Mouse (Mus musculus) MEL (cell line): ENCODE results near the gene Reg4. TPM values are rescaled to one million over a fixed set of nuclear protein-coding genes. Genes with fewer than 3 reads are reported as not detected.

Source experiments
- DNase-seq: peaks from one replicate; pipeline ENCODE4 v3.0.0; 2011; ENCODE audit warnings: low read depth, low spot score
- H3K27ac ChIP-seq: 2 replicates; pipeline ENCODE4 v1.5.1; 2012; ENCODE audit warnings: low read depth, mild to moderate bottlenecking, control low read depth, low read length, moderate library complexity; ENCODE audit not compliant: control insufficient read depth
- H3K27me3 ChIP-seq, 2 experiments: fragments of 150-350 bp in 1 of 2; sonication (generic) in 1 of 2; 2 replicates each; pipeline ENCODE4 v1.6.1; 2012; ENCODE audit warnings: low read length in 2 of 2, mild to moderate bottlenecking in 2 of 2, improper control_type of control experiment in 1 of 2, moderate library complexity in 1 of 2; ENCODE audit not compliant: insufficient read depth in 2 of 2, control insufficient read depth in 1 of 2
- H3K36me3 ChIP-seq, 2 experiments: 2 replicates each; pipeline ENCODE4 v1.6.1; 2012 to 2014; ENCODE audit warnings: low read length in 2 of 2, improper control_type of control experiment in 1 of 2, inconsistent platforms in 1 of 2, mild to moderate bottlenecking in 1 of 2; ENCODE audit not compliant: insufficient read depth in 2 of 2, control insufficient read depth in 1 of 2
- H3K4me1 ChIP-seq, 2 experiments: fragments of 150-350 bp in 1 of 2; sonication (generic) in 1 of 2; 2 replicates each; pipeline ENCODE4 v1.6.1; 2012; ENCODE audit warnings: low read length in 2 of 2, improper control_type of control experiment in 1 of 2, mild to moderate bottlenecking in 1 of 2; ENCODE audit not compliant: insufficient read depth in 2 of 2, control insufficient read depth in 1 of 2
- H3K4me3 ChIP-seq, 2 experiments: fragments of 150-350 bp in 1 of 2; sonication (generic) in 1 of 2; 2 replicates each; pipeline ENCODE4 v1.5.1; 2012; ENCODE audit warnings: low read depth in 2 of 2, low read length in 2 of 2, mild to moderate bottlenecking in 2 of 2, moderate library complexity in 2 of 2, control low read depth in 1 of 2, improper control_type of control experiment in 1 of 2; ENCODE audit not compliant: control insufficient read depth in 1 of 2, insufficient read depth in 1 of 2
- H3K79me2 ChIP-seq: 2 replicates; pipeline ENCODE4 v1.6.1; 2012; ENCODE audit warnings: mild to moderate bottlenecking, low read length, moderate library complexity; ENCODE audit not compliant: control insufficient read depth, poor library complexity, insufficient read depth
- H3K9ac ChIP-seq: 2 replicates; pipeline ENCODE4 v1.6.1; 2012; ENCODE audit warnings: low read depth, mild to moderate bottlenecking, control low read depth, low read length, moderate library complexity; ENCODE audit not compliant: control insufficient read depth, poor library complexity, severe bottlenecking
- H3K9me3 ChIP-seq: fragments of 150-350 bp; sonication (generic); replicated peaks from 2 replicates; pipeline ENCODE4 v1.6.1; 2012; ENCODE audit warnings: mild to moderate bottlenecking, low read length, improper control_type of control experiment, moderate library complexity; ENCODE audit not compliant: insufficient read depth
- BHLHE40 ChIP-seq: IDR thresholded peaks from 2 replicates; pipeline ENCODE4 v1.6.1; 2012; ENCODE audit warnings: low read depth, mild to moderate bottlenecking, inconsistent platforms, low read length, improper control_type of control experiment, borderline replicate concordance
- E2F4 ChIP-seq: IDR thresholded peaks from 2 replicates; pipeline ENCODE4 v1.6.1; 2011; ENCODE audit warnings: low read depth, low read length, improper control_type of control experiment, borderline replicate concordance
- ELF1 ChIP-seq: IDR thresholded peaks from 2 replicates; pipeline ENCODE4 v1.6.1; 2014; ENCODE audit warnings: low read depth, mild to moderate bottlenecking, inconsistent platforms, low read length, improper control_type of control experiment, moderate library complexity
- ETS1 ChIP-seq: IDR thresholded peaks from 2 replicates; pipeline ENCODE4 v1.6.1; 2012; ENCODE audit warnings: low read depth, mild to moderate bottlenecking, inconsistent platforms, low read length, improper control_type of control experiment, moderate library complexity
- MAX ChIP-seq: IDR thresholded peaks from 2 replicates; pipeline ENCODE4 v1.6.1; 2011; ENCODE audit warnings: low read length, improper control_type of control experiment
- MEF2A ChIP-seq: IDR thresholded peaks from 2 replicates; pipeline ENCODE4 v1.6.1; 2014; ENCODE audit warnings: low read depth, mild to moderate bottlenecking, inconsistent platforms, low read length, improper control_type of control experiment; ENCODE audit not compliant: poor library complexity, insufficient replicate concordance, severe bottlenecking; ENCODE audit errors: extremely low read depth
- NELFE ChIP-seq: IDR thresholded peaks from 2 replicates; pipeline ENCODE4 v1.6.1; 2011; ENCODE audit warnings: low read depth, low read length, improper control_type of control experiment
- NRF1 ChIP-seq: IDR thresholded peaks from 2 replicates; pipeline ENCODE4 v1.6.1; 2014; ENCODE audit warnings: low read depth, mild to moderate bottlenecking, inconsistent platforms, low read length, improper control_type of control experiment, moderate library complexity; ENCODE audit not compliant: poor library complexity, insufficient read depth, severe bottlenecking
- POLR2AphosphoS2 ChIP-seq: IDR thresholded peaks from 2 replicates; pipeline ENCODE4 v1.6.1; 2011; ENCODE audit warnings: low read length, improper control_type of control experiment
- RCOR1 ChIP-seq: IDR thresholded peaks from 2 replicates; pipeline ENCODE4 v1.6.1; 2012; ENCODE audit warnings: low read depth, mild to moderate bottlenecking, inconsistent platforms, low read length, improper control_type of control experiment
- SIN3A ChIP-seq: IDR thresholded peaks from 2 replicates; pipeline ENCODE4 v1.6.1; 2012; ENCODE audit warnings: low read length, improper control_type of control experiment, inconsistent platforms
- SMC3 ChIP-seq: IDR thresholded peaks from 2 replicates; pipeline ENCODE4 v1.6.1; 2011; ENCODE audit warnings: low read depth, low read length, improper control_type of control experiment
- TCF12 ChIP-seq: IDR thresholded peaks from 2 replicates; pipeline ENCODE4 v1.6.1; 2014; ENCODE audit warnings: low read depth, mild to moderate bottlenecking, inconsistent platforms, low read length, improper control_type of control experiment, moderate library complexity
- USF1 ChIP-seq: IDR thresholded peaks from 2 replicates; pipeline ENCODE4 v1.6.1; 2014; ENCODE audit warnings: low read depth, mild to moderate bottlenecking, inconsistent platforms, low read length, improper control_type of control experiment, moderate library complexity
- polyA plus RNA-seq, 2 experiments: library from polyadenylated mRNA; stranded (reverse) in 1 of 2; unstranded in 1 of 2; fragments of >175 nt in 1 of 2; fragments of >200 nt in 1 of 2; gene quantifications; 2 replicates each; pipeline versions ENCODE4 v1.2.1 to v1.2.4; 2012; ENCODE audit warnings: low replicate concordance in 2 of 2, low read depth in 1 of 2; ENCODE audit not compliant: insufficient read length in 2 of 2, insufficient read depth in 1 of 2, missing spikeins in 1 of 2
- total RNA-seq: library from RNA; depleted of rRNA; stranded (reverse); fragments of 300-350 nt; gene quantifications from 2 replicates; pipeline ENCODE4 v1.2.3, GENCODE M21; 2012

Gene Reg4
- total and polyA plus RNA-seq, 3 experiments: not detected

- H3K27me3 ChIP-seq: no peaks in the 10 kb centered on the region
- TF ChIP-seq MEF2A: no peak
- TF ChIP-seq TCF12: no peak
- no peak for TF ChIP-seq NRF1
- no peak for TF ChIP-seq SMC3
- TF ChIP-seq RCOR1: no peak
- TF ChIP-seq NELFE: no peak
- no peak for TF ChIP-seq ELF1
- no peak for TF ChIP-seq USF1
- no peak for TF ChIP-seq POLR2AphosphoS2
- no peak for TF ChIP-seq SIN3A
- TF ChIP-seq BHLHE40: no peak
- TF ChIP-seq ETS1: no peak
- no peak for TF ChIP-seq MAX
- TF ChIP-seq, all 39 proteins: peak for 0
- no peak overlapping the region for H3K4me3 ChIP-seq
- H3K9ac ChIP-seq: no peak overlapping the region
- no peak for DNase-seq
- H3K36me3 ChIP-seq: peaks cover 0 to 2% of the 10 kb centered on the region in 2 experiments; a peak in 2 of 4 replicates
- H3K27ac ChIP-seq: no peak overlapping the region
- no peaks in the 10 kb centered on the region for H3K9me3 ChIP-seq
- no peaks in the 10 kb centered on the region for H3K79me2 ChIP-seq
- peaks cover 0 to 10% of the 10 kb centered on the region in 2 experiments; a peak in 2 of 4 replicates for H3K4me1 ChIP-seq
Measured at GRCm38 (mm10) chr3:98259271-98259751, 37.4 kb downstream of the Reg4 start.

GRCm38 (mm10) chr3:98260534-98260933 lies 38.6 kb downstream of the Reg4 start:
- Histone ChIP-seq H3K36me3 (peaks cover 0 to 2% of the 10 kb centered on the region in 2 experiments; a peak in 1 of 4 replicates), H3K9me3 (no peaks in the 10 kb centered on the region), H3K27ac (no peak overlapping the region), H3K4me1 (peaks cover 0 to 7% of the 10 kb centered on the region in 2 experiments; a peak in 2 of 4 replicates), H3K27me3 (no peaks in the 10 kb centered on the region), H3K4me3 (no peak overlapping the region), H3K9ac (no peak overlapping the region), H3K79me2 (no peaks in the 10 kb centered on the region)
- TF ChIP-seq ETS1: no peak
- no peak for TF ChIP-seq E2F4
- no peak for TF ChIP-seq NRF1
- no peak for TF ChIP-seq TCF12
- DNase-seq: no peak
